Mouse (Mus musculus) T-cell, adult 2 months (primary cell): ENCODE measurements around the gene Syt17.
A peak's percentile ranks its signal among the peaks of the same experiment; 100 is the strongest.

Experiments used
- DNase-seq: peaks from one replicate; pipeline ENCODE4 v3.0.0; 2022; ENCODE audit warnings: low spot score

Gene Syt17

GRCm38 (mm10) chr7:118448134-118448967 lies at the start of gene Syt17:
Syt17 (minus strand) TSS chr7:118448222.
- DNase-seq = no peak

- no peak for DNase-seq
Measured at GRCm38 (mm10) chr7:118494892-118495579, 47.0 kb upstream of the Syt17 start.

- no peak for DNase-seq
Measured at GRCm38 (mm10) chr7:118493892-118494291, 45.9 kb upstream of the Syt17 start.

GRCm38 (mm10) chr7:118491431-118492147 lies 43.6 kb upstream of the Syt17 start, which contains the start of gene Itpripl2:
Itpripl2 (minus strand) TSS chr7:118491975.
- DNase-seq = peak; percentile 27

GRCm38 (mm10) chr7:118490666-118491430 lies 42.8 kb upstream of the Syt17 start:
- DNase-seq = no peak

DNA sequence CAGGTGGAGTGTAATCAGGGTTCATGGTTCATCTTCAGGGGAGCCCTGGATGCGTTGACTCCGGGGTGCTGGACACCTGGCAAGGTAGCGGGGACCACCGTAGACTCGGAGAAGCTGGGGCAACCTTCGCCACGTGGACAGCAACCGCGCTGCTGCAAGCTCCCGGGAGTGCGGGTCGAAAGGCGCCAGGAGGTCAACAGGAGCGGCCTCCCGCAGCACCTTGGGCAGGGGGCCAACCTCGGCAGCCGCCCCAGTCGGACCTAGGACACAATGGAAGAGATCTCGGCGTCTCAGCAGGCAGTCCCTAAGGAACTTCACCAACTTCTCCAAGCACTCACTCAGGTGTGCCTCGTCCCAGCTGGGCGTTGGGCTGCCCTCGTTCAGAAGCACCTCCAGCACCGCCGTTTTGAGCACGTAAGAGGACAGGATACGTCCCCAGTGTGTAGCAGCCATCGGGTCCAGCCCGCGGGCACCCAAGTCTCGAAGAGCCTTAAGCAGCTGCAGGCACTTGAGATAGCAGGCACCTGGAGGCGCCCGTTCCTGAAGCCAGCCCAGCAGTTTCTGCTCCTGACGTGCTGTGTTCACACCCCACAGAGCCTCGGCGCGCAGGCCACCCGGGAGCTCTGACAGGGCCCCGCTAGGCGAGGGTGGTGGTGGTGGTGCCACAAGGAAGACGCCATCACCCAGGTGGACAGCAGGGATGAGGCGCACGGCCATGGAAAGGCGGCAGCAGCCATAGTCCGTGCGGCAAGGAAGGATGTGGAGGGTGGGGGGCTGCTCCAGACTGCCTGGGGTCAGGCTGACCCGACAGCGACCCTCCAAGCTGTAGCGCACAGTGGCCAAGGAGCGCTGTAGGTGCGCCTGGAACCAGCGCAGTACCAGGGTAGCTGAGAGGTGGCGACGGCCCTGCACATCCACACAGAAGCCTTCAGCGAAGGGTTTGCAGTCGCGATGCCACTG lies 42.0 kb upstream of the Syt17 start:
- no peak for DNase-seq

GRCm38 (mm10) chr7:118488060-118488664 lies 40.1 kb upstream of the Syt17 start:
- DNase-seq = no peak

- no peak for DNase-seq
Measured at GRCm38 (mm10) chr7:118486917-118487316, 38.9 kb upstream of the Syt17 start.

- no peak for DNase-seq
Measured at GRCm38 (mm10) chr7:118483996-118484395, 36.0 kb upstream of the Syt17 start.

DNA sequence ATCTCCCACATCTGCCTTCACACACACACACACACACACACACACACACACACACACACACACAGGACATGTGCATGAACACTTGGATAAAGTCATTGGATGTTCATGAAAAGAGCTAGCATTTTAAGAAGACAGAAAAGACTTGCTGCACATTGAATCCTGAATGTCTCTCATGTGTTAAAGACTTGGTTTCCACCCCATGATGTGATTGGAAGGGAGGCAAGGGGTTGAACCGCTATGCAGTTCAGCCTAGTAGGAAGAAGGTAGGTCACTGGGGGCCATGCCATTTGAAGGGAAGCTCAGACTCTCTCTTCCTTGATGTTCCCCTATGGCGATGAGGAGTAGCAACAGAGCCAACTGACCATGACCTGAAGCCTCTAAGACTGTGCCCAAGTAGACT lies 34.0 kb upstream of the Syt17 start:
- no peak for DNase-seq

DNA sequence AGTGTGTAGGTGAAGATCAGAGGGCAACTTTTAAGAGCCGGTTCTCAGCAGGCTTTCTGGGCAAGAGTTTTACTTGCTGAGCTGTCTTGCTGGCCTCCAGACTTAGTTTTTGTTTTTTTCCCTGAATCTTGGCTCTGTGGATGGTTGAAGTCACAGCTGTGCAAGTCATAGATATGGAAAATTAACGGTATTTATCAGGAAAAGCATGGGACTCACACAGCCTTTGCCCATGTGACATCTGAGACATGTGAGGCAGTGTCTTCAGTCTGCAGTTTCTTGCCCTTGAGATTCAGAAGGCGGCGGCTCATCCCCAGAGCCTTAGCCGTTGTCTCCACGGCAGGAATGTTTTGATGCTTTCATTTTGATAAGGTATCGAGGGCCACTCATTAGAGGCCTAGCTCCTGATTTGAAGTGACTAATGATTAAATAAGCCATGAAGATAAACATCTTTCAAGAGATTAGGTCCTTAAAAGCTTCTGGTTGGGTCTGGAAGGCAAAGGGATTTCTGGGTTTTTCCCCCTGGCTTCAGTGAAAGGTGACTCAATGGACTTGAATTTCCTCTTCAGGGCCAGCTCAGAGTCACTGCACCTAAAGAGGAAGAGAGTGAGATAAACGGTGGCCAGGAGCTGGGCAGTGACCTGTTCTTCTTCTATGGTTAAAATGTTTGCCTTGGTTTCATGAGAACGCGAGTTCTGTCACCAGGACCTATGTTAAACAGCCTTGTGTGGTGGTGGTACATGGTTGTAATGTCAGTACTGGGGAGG lies 33.2 kb upstream of the Syt17 start:
- DNase-seq = no peak

GRCm38 (mm10) chr7:118480160-118480709 lies 32.2 kb upstream of the Syt17 start:
- DNase-seq = no peak

DNA sequence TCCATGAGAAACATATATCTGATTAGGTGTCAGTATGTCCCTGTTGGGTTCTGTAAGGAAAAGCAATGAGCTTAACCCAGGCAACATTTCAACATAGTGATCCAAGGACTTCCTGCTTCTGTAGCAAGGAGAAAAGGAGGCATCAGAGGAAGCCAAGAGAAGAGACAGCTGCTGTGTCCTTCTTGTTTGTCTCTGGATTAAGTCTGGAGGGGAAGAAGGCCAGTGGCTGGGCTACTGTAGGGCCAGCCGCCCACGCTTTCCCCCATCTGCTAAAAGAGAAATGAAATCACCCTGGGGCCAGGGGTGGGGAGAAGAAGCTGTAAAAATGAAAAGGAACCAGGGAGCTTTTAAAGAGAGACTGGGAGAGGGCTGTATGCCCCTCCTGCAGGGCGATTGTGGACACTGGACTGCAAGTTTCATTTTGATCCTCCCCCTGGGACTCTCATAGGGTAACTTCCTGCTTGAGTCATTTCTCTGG lies 30.9 kb upstream of the Syt17 start:
- DNase-seq = no peak

GRCm38 (mm10) chr7:118476428-118476827 lies 28.4 kb upstream of the Syt17 start:
- no peak for DNase-seq

GRCm38 (mm10) chr7:118475008-118475705 lies 27.1 kb upstream of the Syt17 start:
- DNase-seq = no peak

DNA sequence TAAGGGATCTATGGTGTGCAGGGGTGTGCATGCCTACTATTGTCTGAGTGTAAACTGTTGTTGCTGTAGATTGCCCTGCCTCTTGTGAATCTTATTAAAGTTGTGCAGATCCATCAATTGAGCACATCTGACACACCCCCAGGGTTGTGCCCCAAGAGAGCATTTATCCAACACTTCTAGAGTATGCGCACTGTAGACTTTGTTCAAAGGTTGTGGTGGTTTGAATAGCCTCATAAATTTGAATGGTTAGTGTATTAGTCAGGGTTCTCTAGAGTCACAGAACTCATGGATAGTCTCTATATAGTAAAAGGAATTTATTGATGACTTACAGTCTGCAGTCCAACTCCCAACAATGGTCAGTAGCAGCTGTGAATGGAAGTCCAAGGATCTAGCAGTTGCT lies 24.9 kb upstream of the Syt17 start:
- DNase-seq = no peak

GRCm38 (mm10) chr7:118468060-118468459 lies 20.0 kb upstream of the Syt17 start:
- no peak for DNase-seq

GRCm38 (mm10) chr7:118464432-118464831 lies 16.4 kb upstream of the Syt17 start:
- no peak for DNase-seq
